Mouse (Mus musculus): ENCODE results near the gene Col1a1. TPM values are rescaled to one million over a fixed set of nuclear protein-coding genes. Genes with fewer than 3 reads are reported as not detected.
A peak's percentile ranks its signal among the peaks of the same experiment; 100 is the strongest.

The Col1a1 gene
- polyA plus RNA-seq, 1 experiment from 2014 or later, result 2.2 TPM

- DNase-seq (ENCODE audit: low read depth, low spot score) (no peak), ATAC-seq (no peak)
- in situ Hi-C loops (cut with MboI; ENCODE audit: low pct_unique_long_range_greater_than_20kb), result loop anchor here (5.0 kb wide), 1 partner anchor 35 kb away; no protein-coding TSS in a partner anchor
- ChIA-PET CTCF (interaction anchor here (0.8 to 11.9 kb wide), 20 partner anchors 14 to 207 kb away, joined by 3 to 130 read pairs (median 5); partner anchors contain the start of gene Hils1), POLR2A (interaction anchor here (1.3 kb wide), 1 partner anchor 71 kb away, joined by 6 read pairs; no protein-coding TSS in a partner anchor)
- no peak for TF ChIP-seq CTCF (IDR thresholded peaks at IDR 0.05)
- H3K27me3 ChIP-seq, result no peaks in the 10 kb centered on the region
Measured at GRCm38 (mm10) chr11:94937335-94937781, 1.3 kb downstream of the Col1a1 start.

GRCm38 (mm10) chr11:94937787-94938186 is 1.8 kb downstream of the Col1a1 start:
- DNase-seq (ENCODE audit: low read depth, low spot score), result no peak
- TF ChIP-seq CTCF (IDR thresholded peaks at IDR 0.05), result no peak
- H3K27me3 ChIP-seq, result no peaks in the 10 kb centered on the region
- ChIA-PET CTCF (interaction anchor here (0.8 to 11.9 kb wide), 12 partner anchors 15 to 99 kb away, joined by 3 to 130 read pairs (median 5); partner anchors contain the start of gene Hils1), POLR2A (interaction anchor here (1.3 kb wide), 1 partner anchor 71 kb away, joined by 6 read pairs; no protein-coding TSS in a partner anchor)
- ATAC-seq, result no peak
- in situ Hi-C loops (cut with MboI; ENCODE audit: low pct_unique_long_range_greater_than_20kb), result loop anchor here (5.0 kb wide), 1 partner anchor 35 kb away; no protein-coding TSS in a partner anchor

- in situ Hi-C loops (cut with MboI; ENCODE audit: low pct_unique_long_range_greater_than_20kb), result loop anchor here (5.0 kb wide), 1 partner anchor 34 kb away; no protein-coding TSS in a partner anchor
- POLR2A ChIA-PET, result interaction anchor here (1.3 kb wide), 1 partner anchor 72 kb away, joined by 6 read pairs; no protein-coding TSS in a partner anchor
- no peak for TF ChIP-seq CTCF (IDR thresholded peaks at IDR 0.05)
- H3K27me3 ChIP-seq, result no peaks in the 10 kb centered on the region
- no peak for ATAC-seq
- CTCF ChIA-PET, result interaction anchor here (1.8 to 11.9 kb wide), 3 partner anchors 32 to 99 kb away, joined by 5 to 130 read pairs (median 10); no protein-coding TSS in a partner anchor
- DNase-seq (ENCODE audit: low read depth, low spot score), result no peak
Measured at GRCm38 (mm10) chr11:94938296-94938695, 2.3 kb downstream of the Col1a1 start.

- ChIA-PET CTCF (interaction anchor here (0.7 to 2.8 kb wide), 10 partner anchors 23 to 73 kb away, joined by 3 to 11 read pairs (median 4); partner anchors contain the start of genes Hils1 and Sgca), POLR2A (no interaction called here)
- DNase-seq (ENCODE audit: low read depth, low spot score) (no peak), ATAC-seq (no peak)
- H3K27me3 ChIP-seq, result no peaks in the 10 kb centered on the region
- TF ChIP-seq CTCF (IDR thresholded peaks at IDR 0.05), result peak; percentile 97
- in situ Hi-C loops (cut with MboI; ENCODE audit: low pct_unique_long_range_greater_than_20kb), result loop anchor here (5.0 kb wide), 1 partner anchor 33 kb away; no protein-coding TSS in a partner anchor
Measured at GRCm38 (mm10) chr11:94939280-94939679, 3.3 kb downstream of the Col1a1 start.

- POLR2A ChIA-PET, result no interaction called here
- CTCF ChIA-PET, result interaction anchor here (2.8 to 2.9 kb wide), 2 partner anchors 30 to 74 kb away, joined by 11 to 23 read pairs; no protein-coding TSS in a partner anchor
- ATAC-seq (no peak), DNase-seq (ENCODE audit: low read depth, low spot score) (no peak)
- no peaks in the 10 kb centered on the region for H3K27me3 ChIP-seq
- TF ChIP-seq CTCF (IDR thresholded peaks at IDR 0.05), result no peak
- in situ Hi-C loops (cut with MboI; ENCODE audit: low pct_unique_long_range_greater_than_20kb), result no loop called here
Measured at GRCm38 (mm10) chr11:94941121-94941520, 5.1 kb downstream of the Col1a1 start.

- H3K27me3 ChIP-seq, result no peaks in the 10 kb centered on the region
- ChIA-PET CTCF (interaction anchor here (1.3 to 2.9 kb wide), 4 partner anchors 22 to 75 kb away, joined by 3 to 23 read pairs (median 5); no protein-coding TSS in a partner anchor), POLR2A (no interaction called here)
- ATAC-seq (no peak), DNase-seq (ENCODE audit: low read depth, low spot score) (no peak)
- in situ Hi-C loops (cut with MboI; ENCODE audit: low pct_unique_long_range_greater_than_20kb), result no loop called here
- TF ChIP-seq CTCF (IDR thresholded peaks at IDR 0.05), result no peak
Measured at GRCm38 (mm10) chr11:94941776-94942175, 5.8 kb downstream of the Col1a1 start.

GRCm38 (mm10) chr11:94942282-94943023 is 6.4 kb downstream of the Col1a1 start:
- in situ Hi-C loops (cut with MboI; ENCODE audit: low pct_unique_long_range_greater_than_20kb), result no loop called here
- CTCF ChIA-PET, result interaction anchor here (0.7 to 2.9 kb wide), 5 partner anchors 21 to 76 kb away, joined by 3 to 23 read pairs (median 4); no protein-coding TSS in a partner anchor

GRCm38 (mm10) chr11:94943054-94943453 is 7.0 kb downstream of the Col1a1 start:
- DNase-seq (ENCODE audit: low read depth, low spot score), result no peak
- CTCF ChIA-PET, result interaction anchor here (0.7 to 2.9 kb wide), 4 partner anchors 21 to 77 kb away, joined by 3 to 23 read pairs (median 5); no protein-coding TSS in a partner anchor
- POLR2A ChIA-PET, result no interaction called here
- ATAC-seq, result no peak
- in situ Hi-C loops (cut with MboI; ENCODE audit: low pct_unique_long_range_greater_than_20kb), result no loop called here
- no peak for TF ChIP-seq CTCF (IDR thresholded peaks at IDR 0.05)
- no peaks in the 10 kb centered on the region for H3K27me3 ChIP-seq

More at GRCm38 (mm10) chr11:94942282-94943023, 6.4 kb downstream of the Col1a1 start:
- POLR2A ChIA-PET, result no interaction called here
- no peaks in the 10 kb centered on the region for H3K27me3 ChIP-seq
- ATAC-seq, result no peak
- no peak for DNase-seq (ENCODE audit: low read depth, low spot score)
- no peak for TF ChIP-seq CTCF (IDR thresholded peaks at IDR 0.05)

GRCm38 (mm10) chr11:94944295-94944694 is 8.3 kb downstream of the Col1a1 start:
- ATAC-seq, result no peak
- in situ Hi-C loops (cut with MboI; ENCODE audit: low pct_unique_long_range_greater_than_20kb), result no loop called here
- POLR2A ChIA-PET, result interaction anchor here (1.7 kb wide), 1 partner anchor 11 kb away, joined by 4 read pairs; no protein-coding TSS in a partner anchor
- H3K27me3 ChIP-seq, result no peaks in the 10 kb centered on the region
- no peak for DNase-seq (ENCODE audit: low read depth, low spot score)
- TF ChIP-seq CTCF (IDR thresholded peaks at IDR 0.05), result no peak
- CTCF ChIA-PET, result interaction anchor here (3.6 kb wide), 1 partner anchor 26 kb away, joined by 16 read pairs; no protein-coding TSS in a partner anchor

GRCm38 (mm10) chr11:94945236-94945635 is 9.2 kb downstream of the Col1a1 start:
- ATAC-seq, result no peak
- in situ Hi-C loops (cut with MboI; ENCODE audit: low pct_unique_long_range_greater_than_20kb), result no loop called here
- CTCF ChIA-PET, result interaction anchor here (3.6 kb wide), 1 partner anchor 25 kb away, joined by 16 read pairs; no protein-coding TSS in a partner anchor
- POLR2A ChIA-PET, result interaction anchor here (0.6 to 1.7 kb wide), 2 partner anchors 11 to 18 kb away, joined by 3 to 4 read pairs; no protein-coding TSS in a partner anchor
- no peak for DNase-seq (ENCODE audit: low read depth, low spot score)
- TF ChIP-seq CTCF (IDR thresholded peaks at IDR 0.05), result no peak
- H3K27me3 ChIP-seq, result no peaks in the 10 kb centered on the region
